Mouse (Mus musculus): ENCODE data around the gene Trmt10c. TPM values are rescaled to one million over a fixed set of nuclear protein-coding genes. Genes with fewer than 3 reads are reported as not detected.
"Not testable (repeated sequence)": the region's sequence is repeated elsewhere in the genome, so short reads cannot be mapped to it uniquely, and the experiment has no call there.

The Trmt10c gene
- polyA plus RNA-seq, 1 experiment from 2014 or later = 28.6 TPM

GRCm38 (mm10) chr16:56071317-56072232 is 34.0 kb upstream of the Trmt10c start:
- no peaks in the 10 kb centered on the region for H3K36me3 ChIP-seq
- H3K4me3 ChIP-seq = no peak overlapping the region
- H3K9me3 ChIP-seq = no peaks in the 10 kb centered on the region
- peaks cover 3% of the 10 kb centered on the region; the same call in 1 of the 2 replicates for H3K4me1 ChIP-seq
- no peak overlapping the region for H3K4me2 ChIP-seq (replicated peaks)
- WGBS = 46% methylated on average over 5 of the region's 5 CpGs
- ATAC-seq (ENCODE audit: low FRiP score, low read depth) = no peak
- H3K9ac ChIP-seq = no peak overlapping the region
- no peaks in the 10 kb centered on the region for H3K27me3 ChIP-seq (replicated peaks)
- H3K27ac ChIP-seq = no peak overlapping the region

- Histone ChIP-seq H3K27me3 (replicated peaks) (no peaks in the 10 kb centered on the region), H3K4me3 (no peak overlapping the region), H3K9ac (no peak overlapping the region), H3K4me1 (no peaks in the 10 kb centered on the region), H3K27ac (no peak overlapping the region), H3K4me2 (replicated peaks) (no peak overlapping the region), H3K9me3 (no peaks in the 10 kb centered on the region), H3K36me3 (no peaks in the 10 kb centered on the region)
- ATAC-seq (ENCODE audit: low FRiP score, low read depth) = no peak
- WGBS = 90% methylated on average over 6 of the region's 6 CpGs
These were observed 31.0 kb upstream of the Trmt10c start for GRCm38 (mm10) chr16:56068523-56069070.

- WGBS = 52% methylated on average over 8 of the region's 8 CpGs
- no peak overlapping the region for H3K4me3 ChIP-seq
- no peaks in the 10 kb centered on the region for H3K27me3 ChIP-seq (replicated peaks)
- no peaks in the 10 kb centered on the region for H3K36me3 ChIP-seq
- ATAC-seq (ENCODE audit: low FRiP score, low read depth) = no peak
- no peaks in the 10 kb centered on the region for H3K9me3 ChIP-seq
- no peak overlapping the region for H3K4me2 ChIP-seq (replicated peaks)
- H3K4me1 ChIP-seq = no peaks in the 10 kb centered on the region
- no peak overlapping the region for H3K9ac ChIP-seq
- H3K27ac ChIP-seq = no peak overlapping the region
These were observed 28.5 kb upstream of the Trmt10c start for GRCm38 (mm10) chr16:56066113-56066512.

GRCm38 (mm10) chr16:56064334-56064990 is 26.8 kb upstream of the Trmt10c start:
- peak overlapping the region; percentile 66 for H3K4me2 ChIP-seq (replicated peaks)
- peak overlapping the region; percentile 33 for H3K4me3 ChIP-seq
- no peaks in the 10 kb centered on the region for H3K9me3 ChIP-seq
- no peaks in the 10 kb centered on the region for H3K27me3 ChIP-seq (replicated peaks)
- WGBS = 9% methylated on average over 20 of the region's 20 CpGs
- no peaks in the 10 kb centered on the region for H3K36me3 ChIP-seq
- no peaks in the 10 kb centered on the region for H3K4me1 ChIP-seq
- peak; percentile 87 for ATAC-seq (ENCODE audit: low FRiP score, low read depth)
- no peak overlapping the region for H3K27ac ChIP-seq
- peak overlapping the region; percentile 33; the same call in 1 of the 2 replicates for H3K9ac ChIP-seq

- Histone ChIP-seq H3K36me3 (no peaks in the 10 kb centered on the region), H3K9me3 (no peaks in the 10 kb centered on the region), H3K9ac (no peak overlapping the region), H3K4me1 (no peaks in the 10 kb centered on the region), H3K27ac (no peak overlapping the region), H3K27me3 (replicated peaks) (no peaks in the 10 kb centered on the region), H3K4me3 (no peak overlapping the region), H3K4me2 (replicated peaks) (no peak overlapping the region)
- ATAC-seq (ENCODE audit: low FRiP score, low read depth) = no peak
- 58% methylated on average over 11 of the region's 11 CpGs for WGBS
These were observed 25.4 kb upstream of the Trmt10c start for GRCm38 (mm10) chr16:56062981-56063380.

- ATAC-seq (ENCODE audit: low FRiP score, low read depth) = no peak
- H3K4me3 ChIP-seq = no peak overlapping the region
- no peaks in the 10 kb centered on the region for H3K4me1 ChIP-seq
- H3K27ac ChIP-seq = no peak overlapping the region
- no peaks in the 10 kb centered on the region for H3K9me3 ChIP-seq
- 79% methylated on average over 7 of the region's 7 CpGs for WGBS
- H3K36me3 ChIP-seq = no peaks in the 10 kb centered on the region
- H3K4me2 ChIP-seq (replicated peaks) = no peak overlapping the region
- no peaks in the 10 kb centered on the region for H3K27me3 ChIP-seq (replicated peaks)
- no peak overlapping the region for H3K9ac ChIP-seq
These were observed 24.5 kb upstream of the Trmt10c start for GRCm38 (mm10) chr16:56061995-56062594.

GRCm38 (mm10) chr16:56058151-56058550 is 20.5 kb upstream of the Trmt10c start:
- 77% methylated on average over 10 of the region's 10 CpGs for WGBS
- no peaks in the 10 kb centered on the region for H3K36me3 ChIP-seq
- no peak overlapping the region for H3K9ac ChIP-seq
- no peak overlapping the region for H3K4me2 ChIP-seq (replicated peaks)
- no peak overlapping the region for H3K27ac ChIP-seq
- ATAC-seq (ENCODE audit: low FRiP score, low read depth) = no peak
- H3K9me3 ChIP-seq = no peaks in the 10 kb centered on the region
- H3K27me3 ChIP-seq (replicated peaks) = no peaks in the 10 kb centered on the region
- no peak overlapping the region for H3K4me3 ChIP-seq
- H3K4me1 ChIP-seq = no peaks in the 10 kb centered on the region

GRCm38 (mm10) chr16:56056944-56057590 is 19.4 kb upstream of the Trmt10c start:
- Histone ChIP-seq H3K9ac (no peak overlapping the region), H3K36me3 (no peaks in the 10 kb centered on the region), H3K27ac (no peak overlapping the region), H3K4me1 (no peaks in the 10 kb centered on the region), H3K4me2 (replicated peaks) (no peak overlapping the region), H3K27me3 (replicated peaks) (no peaks in the 10 kb centered on the region), H3K4me3 (no peak overlapping the region), H3K9me3 (no peaks in the 10 kb centered on the region)
- no peak for ATAC-seq (ENCODE audit: low FRiP score, low read depth)
- WGBS = 35% methylated on average over 7 of the region's 7 CpGs

GRCm38 (mm10) chr16:56055911-56056310 is 18.3 kb upstream of the Trmt10c start:
- ATAC-seq (ENCODE audit: low FRiP score, low read depth) = no peak
- Histone ChIP-seq H3K4me3 (no peak overlapping the region), H3K4me1 (no peaks in the 10 kb centered on the region), H3K4me2 (replicated peaks) (no peak overlapping the region), H3K9me3 (no peaks in the 10 kb centered on the region), H3K27me3 (replicated peaks) (no peaks in the 10 kb centered on the region), H3K36me3 (no peaks in the 10 kb centered on the region), H3K9ac (no peak overlapping the region), H3K27ac (no peak overlapping the region)
- WGBS = 77% methylated on average over 3 of the region's 3 CpGs

- not testable (repeated sequence) for H3K4me1 ChIP-seq; H3K27ac ChIP-seq; H3K9me3 ChIP-seq; H3K4me2 ChIP-seq (replicated peaks); H3K27me3 ChIP-seq (replicated peaks); H3K9ac ChIP-seq; H3K36me3 ChIP-seq; ATAC-seq (ENCODE audit: low FRiP score, low read depth); H3K4me3 ChIP-seq
- WGBS = no CpG with 5 or more reads among the region's 4 CpGs
These were observed 10.4 kb upstream of the Trmt10c start, which contains the start of gene Senp7 for GRCm38 (mm10) chr16:56048038-56048437. TSS of gene Senp7 (plus strand) at chr16:56048338.

- peaks cover 12% of the 10 kb centered on the region for H3K36me3 ChIP-seq
- H3K4me2 ChIP-seq (replicated peaks) = peak overlapping the region; percentile 55
- H3K27me3 ChIP-seq (replicated peaks) = no peaks in the 10 kb centered on the region
- H3K4me1 ChIP-seq = peaks cover 7% of the 10 kb centered on the region; the same call in 1 of the 2 replicates
- peak; percentile 54 for ATAC-seq (ENCODE audit: low FRiP score, low read depth)
- peak overlapping the region; percentile 70; the same call in 1 of the 2 replicates for H3K27ac ChIP-seq
- peak overlapping the region; percentile 86 for H3K4me3 ChIP-seq
- WGBS = 36% methylated on average over 8 of the region's 8 CpGs
- no peaks in the 10 kb centered on the region for H3K9me3 ChIP-seq
- peak overlapping the region; percentile 78 for H3K9ac ChIP-seq
These were observed 471 bp upstream of the Trmt10c start for GRCm38 (mm10) chr16:56038090-56038489.

All from neural tube, embryonic 12.5 days (tissue).